Mouse (Mus musculus): ENCODE results near the gene Gprc5a.

- TF ChIP-seq CTCF (IDR thresholded peaks at IDR 0.05; ENCODE audit: extremely low read depth, insufficient read length, insufficient replicate concordance, low read depth, low read length) = no peak
- TF ChIP-seq POLR2A (IDR thresholded peaks at IDR 0.05; ENCODE audit: low read depth, low read length) = no peak
Observed at GRCm38 (mm10) chr6:135023379-135023778, 42.1 kb upstream of the Gprc5a start.

Data from small intestine, adult 2 months (tissue).